Mouse (Mus musculus): ENCODE data around the gene Rmdn2.

GRCm38 (mm10) chr17:79713276-79713642 is 101.6 kb downstream of the Rmdn2 start:
- no peak for TF ChIP-seq CTCF (IDR thresholded peaks at IDR 0.05; ENCODE audit: low read depth, low read length)
- no peak for TF ChIP-seq POLR2A (IDR thresholded peaks at IDR 0.05; ENCODE audit: extremely low read depth, insufficient read depth, low read length)

All from liver, adult 2 months (tissue).